Mouse (Mus musculus) adipocyte (in vitro differentiated cells): ENCODE data around the gene Ndufs8.
A peak's percentile ranks its signal among the peaks of the same experiment; 100 is the strongest.

Experiments
- DNase-seq: peaks from one replicate; pipeline ENCODE4 v3.0.0-alpha.2; 2016; ENCODE audit warnings: low spot score

Gene Ndufs8

GRCm38 (mm10) chr19:3930262-3931057 is 17.9 kb upstream of the Ndufs8 start:
- no peak for DNase-seq

DNA sequence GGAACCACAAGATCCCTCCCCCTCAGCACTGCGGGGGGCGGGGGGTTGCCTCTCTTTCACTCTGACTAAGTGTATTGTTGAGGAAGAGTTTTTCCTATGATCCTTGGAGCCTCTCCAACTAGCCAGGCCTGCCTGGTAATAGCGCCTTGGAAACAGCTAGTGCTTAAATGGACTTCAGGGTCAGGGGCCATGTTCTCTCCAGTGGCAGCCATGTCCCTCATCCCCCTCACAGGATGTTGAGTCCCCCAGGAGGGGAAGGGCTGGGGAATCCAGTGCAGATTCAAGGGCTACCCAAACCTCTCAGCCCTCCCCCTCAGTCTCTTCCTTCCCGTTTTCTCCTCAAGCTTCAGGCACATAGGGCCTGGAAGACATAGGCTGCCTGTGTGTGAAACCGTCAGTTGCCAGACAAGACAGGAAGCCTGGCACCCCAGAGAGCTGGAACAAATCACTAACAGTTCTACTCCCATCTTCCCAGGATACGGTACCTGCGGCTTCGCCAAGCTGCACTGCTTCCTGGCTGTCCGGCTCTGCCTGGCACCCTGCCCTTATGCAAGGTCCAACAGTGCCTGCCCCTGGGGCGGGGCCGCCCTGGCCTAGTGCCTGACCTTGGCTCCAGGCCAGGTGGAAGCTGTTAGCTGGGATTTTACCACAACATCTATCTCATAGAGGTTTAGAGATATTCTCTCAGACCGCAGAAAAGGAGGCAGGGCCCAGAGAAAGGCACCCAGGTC is 16.8 kb upstream of the Ndufs8 start, which contains the start of gene Aldh3b1:
Gene Aldh3b1, minus strand, starts transcription at position 598 of the 731 bp plus-strand sequence.
- DNase-seq = peak; percentile 91

DNA sequence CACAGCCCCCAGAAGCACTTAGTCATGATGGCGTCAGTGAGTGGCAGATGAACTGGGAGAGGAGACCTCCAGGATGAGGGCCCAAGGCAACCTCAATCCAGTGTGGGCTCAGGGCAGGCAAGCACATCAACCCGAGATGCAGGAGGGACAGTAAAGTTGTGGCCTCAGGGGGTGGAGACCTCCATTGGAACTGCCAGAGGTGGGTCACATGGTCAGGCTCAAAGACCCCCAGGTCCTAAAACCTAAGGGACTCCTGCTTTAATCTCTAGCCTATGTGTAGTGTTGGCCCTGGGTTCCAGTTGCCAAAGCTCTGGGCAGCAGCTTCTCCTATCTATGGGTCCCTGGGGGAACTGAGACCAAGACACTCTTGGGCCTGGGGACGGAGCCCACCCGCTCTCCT is 16.2 kb upstream of the Ndufs8 start:
- no peak for DNase-seq

DNA sequence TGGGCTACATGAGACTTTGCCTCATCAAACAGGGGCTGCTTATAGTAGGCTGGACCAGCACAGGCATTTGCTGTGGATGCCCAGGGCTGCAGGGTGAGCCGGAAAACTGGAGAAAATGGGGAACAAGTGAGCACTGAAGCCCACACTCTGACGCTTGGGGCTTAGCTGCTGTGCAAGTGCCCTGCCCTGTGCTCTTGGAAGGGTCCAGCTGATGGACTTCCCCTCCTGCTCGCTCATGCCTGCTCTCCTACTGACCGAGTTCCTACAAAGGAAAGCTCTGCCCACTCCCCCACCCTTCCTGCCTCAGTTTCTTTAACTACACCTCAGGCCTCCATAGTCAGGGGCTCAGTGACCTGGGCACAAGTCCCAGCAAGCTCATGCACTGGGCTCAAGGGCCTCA is 15.4 kb upstream of the Ndufs8 start:
- DNase-seq = no peak

GRCm38 (mm10) chr19:3926685-3927084 is 14.1 kb upstream of the Ndufs8 start:
- DNase-seq = no peak

- no peak for DNase-seq
Observed at GRCm38 (mm10) chr19:3926279-3926678, 13.7 kb upstream of the Ndufs8 start.

- DNase-seq = no peak
Observed at GRCm38 (mm10) chr19:3925859-3926258, 13.3 kb upstream of the Ndufs8 start.

DNA sequence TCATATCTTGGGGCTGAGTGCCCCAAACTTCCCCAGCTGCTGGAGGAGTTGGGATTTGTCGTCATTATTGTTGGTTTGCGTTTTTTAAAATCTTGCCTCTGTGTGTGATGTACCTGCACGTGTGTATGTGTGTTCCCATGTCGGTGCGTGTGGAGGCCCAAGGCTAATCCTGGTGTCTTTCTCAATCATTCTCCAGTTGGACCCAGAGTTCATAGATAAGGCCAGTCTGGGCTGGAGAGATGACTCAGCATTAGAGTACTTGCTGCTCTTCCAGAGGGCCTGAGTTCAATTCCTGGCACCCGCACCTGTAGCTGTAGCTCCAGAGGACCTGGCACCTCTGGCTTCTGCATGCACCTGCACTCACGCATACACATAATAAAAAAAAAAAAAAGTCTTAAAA is 12.3 kb upstream of the Ndufs8 start:
- DNase-seq = no peak

DNA sequence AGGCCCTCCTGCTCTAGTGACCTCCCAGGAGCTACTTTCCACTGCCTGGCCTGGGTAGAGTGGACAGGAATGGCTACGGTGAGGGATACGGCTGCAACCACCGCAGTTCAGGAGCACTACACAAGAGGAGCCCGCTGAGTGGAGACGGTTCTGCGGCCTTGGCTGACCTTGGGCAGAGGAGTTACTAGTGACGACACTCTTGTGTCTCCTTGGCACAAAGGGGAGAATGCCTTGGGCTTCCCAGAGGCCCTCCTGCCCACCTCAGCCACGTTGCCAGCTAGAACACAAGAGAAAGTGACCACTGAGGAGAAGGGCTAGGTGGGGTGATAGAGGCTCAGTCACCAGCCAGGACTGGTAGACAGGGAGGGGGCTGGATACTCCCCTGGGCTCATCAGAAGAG is 11.6 kb upstream of the Ndufs8 start:
- DNase-seq = no peak

DNA sequence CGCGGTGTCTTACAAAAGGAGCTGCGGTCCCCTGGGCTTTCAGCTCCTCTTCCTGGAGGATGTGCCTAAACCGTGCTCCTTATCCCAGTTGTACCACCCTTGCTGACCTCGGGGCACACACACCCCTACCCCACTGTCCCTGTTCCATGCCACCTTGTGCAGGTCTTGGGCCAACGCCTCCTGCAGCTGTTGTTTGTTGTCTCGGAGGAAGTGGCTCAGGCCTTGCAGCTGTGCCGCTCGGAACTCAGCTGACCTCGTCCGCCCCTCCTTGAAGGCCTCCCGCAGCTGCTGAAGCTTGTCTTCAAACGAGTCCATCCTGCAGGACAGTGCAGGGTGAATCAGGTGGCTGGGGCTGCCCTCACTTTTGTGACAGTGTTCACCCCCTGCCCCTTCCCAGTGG is 11.0 kb upstream of the Ndufs8 start:
- DNase-seq = no peak

- DNase-seq = no peak
Observed at GRCm38 (mm10) chr19:3922661-3923371, 10.2 kb upstream of the Ndufs8 start.

DNA sequence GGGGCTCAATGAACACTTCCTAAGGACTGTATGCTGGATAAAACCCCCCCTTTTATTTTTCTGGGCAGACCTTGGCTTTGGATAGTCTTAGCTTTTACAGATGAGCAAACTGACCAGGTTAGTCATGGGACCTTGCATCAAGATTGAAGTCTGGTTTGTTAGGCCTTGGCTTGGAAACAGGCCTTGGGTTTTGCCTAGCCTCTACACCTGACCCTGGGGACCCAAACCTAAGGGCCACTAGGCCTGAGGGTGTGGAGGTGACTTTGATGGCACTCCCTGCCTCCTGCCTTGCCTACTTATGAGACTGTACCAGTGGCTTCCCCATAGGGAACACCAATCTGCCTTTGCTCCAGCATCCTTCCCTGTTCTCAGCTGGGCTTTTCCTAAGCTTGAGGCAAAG is 7.4 kb upstream of the Ndufs8 start:
- no peak for DNase-seq

GRCm38 (mm10) chr19:3916727-3917126 is 4.2 kb upstream of the Ndufs8 start:
- no peak for DNase-seq

- DNase-seq = no peak
Observed at GRCm38 (mm10) chr19:3914535-3914934, 2.0 kb upstream of the Ndufs8 start.

DNA sequence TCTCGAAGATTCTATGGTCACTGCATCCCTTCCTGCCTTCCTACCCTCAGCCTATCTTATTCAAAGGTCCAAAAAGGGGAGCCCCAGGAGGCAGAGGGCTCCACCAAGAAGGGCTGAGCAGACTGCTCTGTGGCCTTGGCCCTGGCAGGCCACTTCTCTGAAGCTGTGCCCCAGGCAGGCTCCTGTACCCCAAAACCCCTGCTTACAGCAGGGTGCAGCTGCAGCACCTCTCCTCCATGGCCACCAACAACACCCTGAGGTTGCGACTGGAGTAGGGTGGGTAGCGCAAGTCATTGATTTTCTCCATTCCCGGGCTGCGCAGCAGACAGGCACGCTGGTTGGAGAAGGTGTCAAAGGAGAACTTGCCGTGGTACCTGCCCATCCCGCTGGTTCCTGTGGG is 1.1 kb upstream of the Ndufs8 start:
- DNase-seq = no peak

DNA sequence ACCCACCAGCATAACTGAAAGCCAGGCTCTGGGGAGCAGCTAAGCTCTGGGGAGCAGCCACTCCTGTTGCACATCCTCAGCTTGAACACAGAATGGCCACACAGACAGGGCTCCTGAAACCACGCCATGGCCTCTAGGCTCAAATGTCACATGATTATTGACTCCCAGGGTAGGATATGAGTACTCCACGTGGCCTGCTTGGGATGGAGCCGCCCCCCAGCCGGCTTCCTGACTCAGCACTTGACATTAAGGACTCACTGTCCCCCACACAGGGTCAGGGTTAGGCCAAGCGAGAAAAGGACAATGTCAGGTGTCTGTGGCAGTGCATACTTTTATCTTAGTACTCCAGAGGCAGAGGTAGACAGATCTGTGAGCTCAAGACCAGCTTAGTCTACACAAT is 2.4 kb downstream of the Ndufs8 start:
- no peak for DNase-seq

DNA sequence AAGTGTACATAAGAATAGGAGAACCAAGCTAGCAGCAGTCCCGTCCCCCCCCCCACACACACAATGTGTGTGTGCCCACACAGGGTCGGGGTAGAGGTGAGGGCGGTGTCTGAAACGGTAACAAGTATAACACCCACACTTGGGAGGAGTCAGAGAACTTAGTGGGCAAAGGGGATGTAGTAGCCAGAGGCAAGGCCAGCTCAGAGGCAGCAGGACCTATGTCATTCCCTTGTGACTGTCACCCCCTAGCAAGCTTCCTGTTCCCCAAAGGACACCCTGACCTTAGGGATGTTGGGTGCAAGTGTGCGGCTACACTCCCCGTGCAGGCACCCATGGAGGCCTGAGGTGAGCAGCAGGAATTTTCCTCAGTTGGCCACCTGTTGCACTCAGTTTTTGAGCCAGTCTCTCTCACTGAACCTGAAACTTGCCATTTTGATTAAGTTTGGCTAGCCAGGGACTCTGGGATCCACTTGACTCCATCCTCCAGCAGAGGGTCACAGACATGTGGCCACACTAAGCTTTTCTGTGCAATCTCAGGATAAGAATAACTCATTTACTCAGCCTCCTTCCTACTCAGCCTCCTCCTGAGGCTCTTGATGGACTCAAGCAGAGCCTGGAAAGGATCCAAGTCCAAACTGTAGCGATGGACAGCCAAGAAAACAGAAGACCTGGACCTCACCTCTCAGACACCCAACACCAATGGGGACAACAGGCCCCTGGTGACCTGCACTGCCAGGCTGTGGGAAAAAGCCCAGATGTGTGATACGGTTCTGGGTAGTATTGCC is 4.5 kb downstream of the Ndufs8 start:
- DNase-seq = no peak

DNA sequence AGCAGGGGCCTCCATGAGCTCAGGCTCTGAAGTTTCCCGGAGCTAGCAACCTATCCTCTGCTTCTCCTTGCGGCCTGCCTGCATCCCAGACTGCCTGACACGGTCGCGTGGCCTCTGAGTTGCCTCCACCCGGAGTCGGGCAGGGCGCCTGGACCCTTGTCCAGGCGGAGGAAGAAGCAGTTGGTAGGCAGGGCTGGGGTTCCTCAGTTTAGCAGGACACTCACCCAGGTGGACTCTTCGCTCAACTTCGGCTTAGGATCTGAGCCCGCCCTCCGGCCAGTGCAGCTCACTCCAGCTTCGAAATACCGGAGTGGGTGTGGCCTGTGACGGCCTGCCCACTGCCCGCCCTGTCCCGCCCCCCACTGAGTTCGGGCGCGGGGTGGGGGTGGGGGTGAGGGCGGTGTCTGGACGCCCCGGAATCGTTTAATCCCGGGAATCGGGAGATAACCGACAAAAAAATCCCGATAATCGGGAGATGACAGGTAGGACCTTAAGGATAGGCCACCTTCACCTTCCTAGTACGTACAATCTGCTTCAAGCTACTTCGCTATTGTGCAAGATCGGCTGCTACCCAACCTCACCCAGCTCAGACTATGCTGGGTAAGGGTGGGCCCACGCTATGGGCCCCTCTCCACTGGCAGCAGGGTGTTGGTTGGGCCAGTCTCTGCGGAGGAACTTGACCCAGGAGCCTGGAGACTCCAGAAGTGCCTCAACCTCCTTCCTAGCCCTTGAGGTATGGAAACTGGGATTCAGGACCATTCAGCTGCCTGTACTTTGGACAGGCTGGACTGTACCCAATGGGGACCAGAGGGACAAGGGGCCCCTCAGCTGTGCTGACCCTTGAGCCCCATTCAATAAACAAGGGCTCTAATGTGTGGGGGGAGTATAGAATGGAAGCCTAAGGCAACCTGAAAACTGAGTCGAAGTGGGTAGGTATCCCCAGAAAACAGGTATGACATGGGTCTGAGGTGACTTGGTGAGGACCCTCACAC is 5.5 kb downstream of the Ndufs8 start, which contains the start of gene Tcirg1:
Gene Tcirg1, minus strand, starts transcription at position 339 of the 992 bp plus-strand sequence.
- peak; percentile 78 for DNase-seq

GRCm38 (mm10) chr19:3906326-3906725 is 6.2 kb downstream of the Ndufs8 start:
- DNase-seq = no peak

GRCm38 (mm10) chr19:3905261-3905969 is 7.2 kb downstream of the Ndufs8 start:
- peak; percentile 87 for DNase-seq
